Mouse (Mus musculus): ENCODE data around the gene Smpdl3b.

- no peak for TF ChIP-seq CHD2 (IDR thresholded peaks at IDR 0.05; ENCODE audit: low read depth, low read length)
- no peak for TF ChIP-seq ZNF384 (IDR thresholded peaks at IDR 0.05; ENCODE audit: low read depth, low read length)
- no peak for TF ChIP-seq ZC3H11A (IDR thresholded peaks at IDR 0.05; ENCODE audit: borderline replicate concordance, low read depth, low read length)
- TF ChIP-seq HCFC1 (IDR thresholded peaks at IDR 0.05; ENCODE audit: borderline replicate concordance, insufficient read depth, low read length) = no peak
These were observed 12.8 kb downstream of the Smpdl3b start for GRCm38 (mm10) chr4:132743992-132744911.
